Mouse (Mus musculus) myocyte (in vitro differentiated cells): ENCODE measurements at regions not wholly inside any gene's neighbourhood (a gene's known extent, or its start where the extent isn't known, plus 50 kb on each side); places are given as distances from the start of the nearest gene placed in this dataset.

Experiments used
- CEBPB ChIP-seq: IDR thresholded peaks from 2 replicates; pipeline ENCODE4 v1.6.1; 2011; ENCODE audit warnings: mild to moderate bottlenecking, moderate library complexity; ENCODE audit not compliant: poor library complexity, insufficient read depth, severe bottlenecking
- TCF3 ChIP-seq: IDR thresholded peaks from one replicate; pipeline ENCODE4 v1.6.1; 2011; ENCODE audit warnings: low read depth, control low read depth; ENCODE audit not compliant: insufficient read length

GRCm38 (mm10) chr16:95797141-95797540, 95.3 kb downstream of the Ets2 start:
- TF ChIP-seq TCF3 (no peak), CEBPB (no peak)
